Mouse (Mus musculus): Measurements from ENCODE around the gene Mettl3. TPM values are rescaled to one million over a fixed set of nuclear protein-coding genes. Genes with fewer than 3 reads are reported as not detected.
"Not testable (repeated sequence)": the region's sequence is repeated elsewhere in the genome, so short reads cannot be mapped to it uniquely, and the experiment has no call there.

Gene Mettl3
- total RNA-seq (2017) = 88.0 and 97.4 TPM in 2 replicates

GRCm38 (mm10) chr14:52304644-52305271 is at the start of gene Mettl3:
TSS of gene Mettl3 (minus strand) at chr14:52305128.
- peak; percentile 95 for ATAC-seq (ENCODE audit: extremely low read depth, insufficient number of reproducible peaks, low FRiP score, poor library complexity, severe bottlenecking)

GRCm38 (mm10) chr14:52339512-52339852 is 34.6 kb upstream of the Mettl3 start:
- ATAC-seq (ENCODE audit: extremely low read depth, insufficient number of reproducible peaks, low FRiP score, poor library complexity, severe bottlenecking) = no peak

DNA sequence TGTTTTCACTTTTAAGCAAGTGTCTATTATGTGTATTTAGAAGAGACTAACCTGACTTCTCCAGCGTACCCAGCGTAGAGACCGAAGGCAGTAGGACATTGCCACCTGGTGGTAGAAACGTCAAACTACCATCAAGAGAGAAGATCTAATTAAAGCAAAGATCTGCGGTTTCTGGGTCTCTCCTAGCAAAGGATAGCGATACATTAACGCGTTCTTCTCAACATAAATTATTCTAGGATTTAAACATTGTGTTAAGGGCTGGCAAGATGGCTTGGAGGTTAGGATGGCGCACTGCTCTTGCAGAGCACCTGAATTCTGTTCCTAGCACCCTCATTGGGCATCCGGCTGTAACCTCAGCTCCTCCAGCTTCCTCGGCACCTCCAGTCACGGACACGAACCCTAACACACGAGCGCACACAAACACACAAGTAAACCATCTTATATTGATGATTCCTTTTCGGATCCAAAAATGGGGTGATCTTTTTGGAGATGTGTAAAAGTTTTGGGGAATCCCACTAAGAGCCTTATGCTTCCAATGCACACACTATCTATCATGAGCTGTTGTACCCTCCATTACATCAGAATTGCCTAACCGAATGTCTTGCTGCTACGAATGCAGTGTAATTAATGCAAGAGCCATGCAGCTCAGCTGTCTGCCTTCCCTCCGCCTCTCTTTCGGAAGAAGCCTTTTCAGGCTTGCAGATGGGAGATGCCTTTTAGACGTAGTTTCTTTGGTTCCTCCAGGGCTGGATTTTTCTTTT is 34.0 kb upstream of the Mettl3 start:
- ATAC-seq (ENCODE audit: extremely low read depth, insufficient number of reproducible peaks, low FRiP score, poor library complexity, severe bottlenecking) = peak; percentile 86; the same call in 1 of the 2 replicates

- no peak for ATAC-seq (ENCODE audit: extremely low read depth, insufficient number of reproducible peaks, low FRiP score, poor library complexity, severe bottlenecking)
Measured at GRCm38 (mm10) chr14:52332171-52332570, 27.2 kb upstream of the Mettl3 start.

DNA sequence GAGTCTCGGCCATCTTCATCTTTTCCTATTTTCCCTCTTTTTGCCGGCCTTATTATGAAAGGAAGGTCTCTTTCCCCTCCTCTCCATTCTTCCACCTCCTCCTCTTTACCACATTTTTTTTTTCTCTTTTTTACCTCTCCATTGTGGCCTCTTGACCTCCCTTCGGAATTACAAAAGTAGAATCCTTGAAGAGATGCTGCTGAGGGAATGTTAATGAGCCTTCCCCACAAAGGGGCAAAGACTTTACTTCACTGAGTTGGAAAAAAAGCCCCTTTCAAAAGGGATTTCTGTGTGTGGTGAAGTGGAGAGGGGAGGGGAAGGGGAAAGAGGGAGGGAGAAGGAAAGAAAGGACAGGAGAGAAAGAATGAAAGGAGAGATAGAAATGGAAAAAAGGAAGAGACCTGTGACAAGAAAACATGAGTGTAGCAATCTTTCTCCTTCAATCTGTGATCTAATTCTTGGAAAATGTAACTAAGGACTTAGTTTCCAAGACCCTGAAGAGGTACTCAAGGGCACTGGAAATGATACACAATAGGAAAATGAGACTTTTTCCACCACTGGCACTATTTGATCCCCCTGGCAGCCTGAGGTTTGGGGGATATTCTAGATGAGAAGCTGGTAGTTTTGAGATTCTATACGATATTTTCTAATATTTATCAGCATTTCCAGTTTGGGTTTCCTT is 26.3 kb upstream of the Mettl3 start:
- no peak for ATAC-seq (ENCODE audit: extremely low read depth, insufficient number of reproducible peaks, low FRiP score, poor library complexity, severe bottlenecking)

DNA sequence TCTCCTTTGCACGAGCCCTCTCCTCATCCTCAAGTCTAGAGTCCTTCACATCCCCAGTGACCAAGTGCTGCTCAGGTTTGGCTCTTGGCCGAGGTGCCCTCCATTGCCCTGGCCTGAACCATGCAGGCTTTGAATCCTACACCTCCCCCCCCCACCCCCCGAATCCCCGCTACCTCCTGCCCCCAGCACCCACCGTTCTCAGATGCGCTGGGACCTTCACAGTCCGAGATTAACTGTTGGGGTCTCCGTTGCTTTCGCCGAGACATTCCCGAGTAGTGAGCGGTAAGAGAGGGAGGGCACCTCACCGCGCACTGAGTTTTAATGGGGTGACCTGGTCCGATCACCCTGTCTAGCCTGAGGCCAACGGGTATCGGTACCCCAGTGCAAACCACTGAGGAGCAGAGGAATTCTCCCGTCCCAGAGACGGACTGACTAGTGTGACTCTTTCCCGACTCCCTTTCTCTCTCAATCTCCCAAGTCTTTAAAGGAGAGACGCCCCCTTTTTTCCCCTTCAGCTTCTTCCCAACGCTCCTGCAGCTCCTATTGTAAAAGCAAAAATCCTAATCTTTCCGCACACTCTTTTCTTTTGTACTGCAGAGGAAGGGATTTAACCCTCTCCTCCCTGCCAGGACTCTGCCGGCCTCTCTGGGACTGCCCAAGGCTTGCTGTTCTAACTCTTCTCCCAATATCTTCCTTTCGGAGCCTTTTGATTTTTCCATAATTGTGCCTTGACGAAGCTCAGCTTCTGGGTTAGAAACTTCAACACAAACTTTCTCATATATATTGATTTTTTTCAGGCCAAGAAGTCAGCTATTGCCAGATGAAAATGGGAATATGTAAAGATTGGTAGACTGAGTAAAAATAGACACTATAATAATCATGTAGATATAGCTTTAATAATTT is 23.2 kb upstream of the Mettl3 start, which contains the start of gene Sall2:
Gene Sall2, minus strand, starts transcription at position 853 of the 903 bp plus-strand sequence.
- no peak for ATAC-seq (ENCODE audit: extremely low read depth, insufficient number of reproducible peaks, low FRiP score, poor library complexity, severe bottlenecking)

DNA sequence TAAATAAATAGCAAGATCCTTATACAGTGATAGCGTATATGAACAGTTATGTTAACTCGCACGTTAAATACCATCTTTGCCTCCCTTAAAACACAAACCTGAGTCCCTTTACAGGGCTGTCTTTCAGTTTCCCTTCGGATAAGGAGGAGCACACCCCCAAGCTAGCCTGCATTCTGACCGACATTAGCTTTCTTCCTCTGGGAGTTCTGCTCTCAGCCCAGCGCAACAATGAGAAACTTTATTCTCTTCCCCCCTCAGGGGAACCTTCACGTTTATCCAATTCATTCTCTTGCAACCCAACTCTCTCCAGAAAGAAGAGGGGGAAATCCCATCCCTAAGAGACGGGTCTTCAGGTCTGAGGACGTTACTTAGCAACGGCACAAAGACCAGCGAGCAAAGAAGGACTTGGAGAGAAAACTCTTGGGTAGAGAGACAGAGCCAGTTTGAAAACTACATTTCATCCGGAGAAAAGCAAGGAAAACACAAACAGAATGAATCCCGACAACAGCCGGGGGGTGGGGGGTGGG is 22.5 kb upstream of the Mettl3 start:
- no peak for ATAC-seq (ENCODE audit: extremely low read depth, insufficient number of reproducible peaks, low FRiP score, poor library complexity, severe bottlenecking)

DNA sequence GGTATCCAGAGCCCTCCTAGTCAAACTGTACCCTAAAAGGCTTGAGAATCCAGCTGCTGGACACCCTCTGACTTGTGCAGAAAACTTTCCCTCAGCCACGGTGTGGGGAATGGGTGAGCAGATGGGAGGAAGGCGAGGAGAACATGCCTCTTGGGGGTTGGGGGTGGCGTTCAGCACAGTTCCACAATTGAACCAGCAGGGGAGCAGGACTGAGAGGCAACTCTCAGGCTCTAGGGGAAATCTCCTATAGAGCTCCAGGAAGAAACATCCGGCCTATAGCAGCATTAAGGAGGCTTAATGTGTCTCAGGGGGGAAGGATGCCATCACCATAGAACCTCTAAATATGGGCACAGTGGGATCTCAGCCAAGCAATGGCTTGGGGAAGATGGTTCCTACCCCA is 21.0 kb upstream of the Mettl3 start:
- no peak for ATAC-seq (ENCODE audit: extremely low read depth, insufficient number of reproducible peaks, low FRiP score, poor library complexity, severe bottlenecking)

DNA sequence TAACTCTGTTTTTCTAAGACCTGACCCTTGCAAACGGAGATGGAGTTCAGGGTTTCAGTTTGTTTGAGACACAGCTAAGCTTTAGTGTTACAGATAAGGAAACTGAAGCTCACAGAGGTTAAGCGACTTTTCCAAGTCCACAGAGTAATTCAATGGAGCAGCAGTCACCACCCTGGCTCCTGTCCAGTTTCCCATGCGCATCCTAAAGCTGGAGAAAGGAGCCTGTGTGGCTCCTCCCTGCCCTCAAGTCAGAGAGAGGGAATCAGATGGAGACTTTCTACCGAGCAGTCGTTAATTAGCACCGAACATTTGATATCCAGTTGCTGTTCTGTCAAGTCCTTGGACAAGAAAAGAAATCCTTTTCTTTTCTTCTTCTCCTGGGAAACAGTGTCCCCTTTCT is 14.4 kb upstream of the Mettl3 start:
- no peak for ATAC-seq (ENCODE audit: extremely low read depth, insufficient number of reproducible peaks, low FRiP score, poor library complexity, severe bottlenecking)

DNA sequence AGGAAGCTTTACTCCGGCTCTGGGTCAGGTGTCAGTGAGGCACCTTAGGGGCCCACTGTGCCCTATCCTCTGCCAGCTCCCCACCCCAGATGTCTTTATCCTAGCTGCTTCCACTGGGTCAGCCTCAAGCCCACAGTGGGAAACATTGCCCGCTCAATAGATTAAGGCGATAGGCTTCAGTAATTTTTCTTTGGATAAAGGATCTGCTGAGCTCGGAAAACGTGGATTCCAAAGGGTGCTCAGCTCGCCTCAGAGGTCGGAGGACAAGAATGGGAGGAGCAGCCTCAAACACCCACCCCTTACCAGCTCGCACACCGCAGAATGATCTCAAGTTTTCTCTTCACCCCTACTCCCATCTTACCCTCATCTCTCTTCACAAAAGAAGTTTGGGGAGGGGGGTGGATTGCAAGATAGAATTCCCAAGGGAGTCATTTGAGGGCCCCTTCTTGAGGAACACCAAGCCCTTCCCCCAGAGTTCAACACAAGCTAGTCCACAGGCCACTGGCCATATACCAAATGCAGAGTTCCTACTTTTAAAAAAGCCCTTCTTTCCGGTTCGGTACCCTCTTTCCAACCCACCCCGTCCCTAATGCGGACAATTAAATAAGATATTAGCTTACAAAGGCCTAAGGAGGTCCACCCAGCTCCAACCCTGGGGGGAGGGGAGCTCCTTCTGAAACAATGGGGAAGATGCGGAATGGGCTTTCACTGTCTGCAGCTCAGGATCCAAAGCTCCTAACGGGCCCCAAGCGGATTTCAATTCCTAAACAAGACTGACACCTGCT is 11.7 kb upstream of the Mettl3 start:
- no peak for ATAC-seq (ENCODE audit: extremely low read depth, insufficient number of reproducible peaks, low FRiP score, poor library complexity, severe bottlenecking)

- ATAC-seq (ENCODE audit: extremely low read depth, insufficient number of reproducible peaks, low FRiP score, poor library complexity, severe bottlenecking) = peak; percentile 35
Measured at GRCm38 (mm10) chr14:52315792-52316440, 11.0 kb upstream of the Mettl3 start.

DNA sequence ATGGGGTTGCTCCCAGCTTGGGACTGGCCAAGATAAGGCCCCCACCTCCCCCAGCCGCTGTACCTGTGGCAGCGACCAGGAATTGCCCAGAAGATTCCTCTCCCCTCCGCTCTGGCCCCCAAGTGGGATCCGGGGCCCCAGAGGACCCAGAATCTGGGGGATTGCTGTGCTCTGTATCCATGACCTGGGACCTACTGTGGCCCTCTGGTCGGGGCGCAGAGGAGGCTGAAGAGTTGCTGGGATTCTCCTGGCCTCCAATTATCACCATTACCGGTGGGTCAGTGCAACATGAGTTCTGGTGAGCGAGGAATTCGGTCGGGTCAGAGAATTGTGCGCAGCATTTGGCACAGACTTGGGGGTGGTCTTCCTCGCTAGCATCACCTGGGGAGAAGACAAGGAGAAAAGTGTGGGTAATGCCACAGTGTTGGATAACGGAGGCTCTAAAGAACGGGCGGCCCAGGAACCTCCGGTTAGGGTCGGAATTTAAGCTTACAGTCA is 10.4 kb upstream of the Mettl3 start:
- no peak for ATAC-seq (ENCODE audit: extremely low read depth, insufficient number of reproducible peaks, low FRiP score, poor library complexity, severe bottlenecking)

DNA sequence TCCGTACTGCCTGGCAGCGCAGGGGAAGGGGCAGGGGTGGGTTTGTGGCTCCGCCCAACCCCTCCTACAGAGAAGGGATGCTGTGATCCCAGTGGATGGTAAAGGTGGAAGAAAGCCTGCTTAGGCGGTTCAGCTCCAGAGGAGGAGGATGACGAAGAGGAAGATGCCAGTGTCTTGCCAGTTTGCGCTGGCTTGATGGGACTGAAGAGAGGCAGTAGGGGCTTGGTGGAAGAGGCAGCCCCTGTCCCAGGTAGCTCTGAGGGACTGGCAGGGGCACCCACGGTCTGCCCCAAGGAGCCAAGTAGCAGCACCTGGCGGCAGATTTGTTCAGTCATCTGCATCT is 9.9 kb upstream of the Mettl3 start:
- no peak for ATAC-seq (ENCODE audit: extremely low read depth, insufficient number of reproducible peaks, low FRiP score, poor library complexity, severe bottlenecking)

DNA sequence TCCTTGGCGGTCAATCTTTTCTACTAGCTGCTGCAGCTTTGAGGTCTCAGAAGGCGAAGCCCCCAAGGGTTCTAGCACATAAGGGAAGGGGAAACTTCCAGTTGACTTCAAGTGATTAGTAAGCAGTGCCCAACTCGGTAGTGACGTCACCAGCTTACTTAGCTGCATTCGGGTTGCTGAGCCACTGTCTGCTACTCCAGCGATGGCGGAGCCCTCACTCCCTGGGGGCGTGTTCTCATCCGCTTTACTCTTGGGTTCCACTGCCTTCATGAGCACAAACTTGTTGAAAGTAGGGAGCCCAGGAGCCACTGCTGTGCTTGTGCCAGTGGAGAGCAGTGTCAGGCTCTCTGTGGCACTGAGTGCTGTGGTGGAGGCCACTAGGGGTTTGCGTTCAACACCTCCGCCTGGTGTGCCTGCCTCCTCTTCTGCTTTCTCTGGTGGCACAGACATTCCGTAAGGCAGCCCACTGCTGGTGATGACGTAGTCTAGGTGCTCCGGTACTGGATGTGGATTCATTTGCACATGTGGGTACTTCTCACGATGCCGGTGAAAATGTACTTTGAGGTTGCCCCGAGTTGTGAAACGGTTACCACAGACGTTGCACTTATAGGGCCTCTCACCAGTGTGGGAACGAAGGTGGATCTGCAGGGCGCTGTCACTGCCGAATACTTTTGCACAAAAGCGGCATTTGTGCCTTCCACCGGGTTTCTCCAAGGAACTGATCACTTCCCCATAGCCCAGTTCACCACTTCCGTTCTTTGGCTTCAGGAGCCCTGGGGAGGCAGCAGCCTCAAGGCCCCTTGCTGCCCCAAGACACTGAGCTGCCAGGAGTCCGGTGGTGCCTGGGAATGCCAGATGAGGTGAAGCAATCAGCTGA is 9.2 kb upstream of the Mettl3 start:
- ATAC-seq (ENCODE audit: extremely low read depth, insufficient number of reproducible peaks, low FRiP score, poor library complexity, severe bottlenecking) = peak; percentile 8; the same call in 1 of the 2 replicates

DNA sequence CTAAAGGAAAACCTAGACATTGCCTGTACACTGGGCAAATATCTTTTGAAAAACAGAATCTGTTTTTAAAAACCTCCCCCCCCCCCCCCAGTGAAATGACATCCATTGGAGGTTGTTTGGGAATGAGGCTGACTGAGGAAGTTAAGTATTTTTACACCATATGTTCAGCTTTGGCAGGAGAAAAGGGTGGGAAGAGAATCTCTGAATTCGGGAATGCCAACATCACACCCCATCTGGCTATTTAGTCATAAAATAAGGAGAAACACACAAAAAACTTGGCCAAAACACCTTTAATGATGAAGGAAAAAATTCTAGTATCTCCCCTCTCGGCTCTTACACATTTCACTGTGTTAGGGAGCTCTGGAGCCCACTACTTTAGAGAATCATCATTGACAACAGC is 6.0 kb upstream of the Mettl3 start:
- no peak for ATAC-seq (ENCODE audit: extremely low read depth, insufficient number of reproducible peaks, low FRiP score, poor library complexity, severe bottlenecking)

DNA sequence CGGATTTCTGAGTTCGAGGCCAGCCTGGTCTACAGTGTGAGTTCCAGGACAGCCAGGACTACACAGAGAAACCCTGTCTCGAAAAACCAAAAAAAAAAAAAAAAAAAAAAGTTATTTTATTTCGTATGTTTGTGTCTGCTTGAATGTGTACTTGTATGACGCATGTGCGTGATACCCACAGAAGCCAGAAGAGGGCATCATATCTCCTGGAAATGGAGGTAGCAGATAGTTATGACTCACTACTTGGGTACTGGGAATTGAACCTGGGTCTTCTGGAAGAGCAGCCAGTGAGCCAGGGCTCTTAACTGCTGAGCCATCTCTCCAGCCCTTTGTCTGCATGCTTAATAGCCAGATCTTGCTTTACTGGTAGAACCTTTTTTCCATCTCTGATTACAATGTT is 5.4 kb upstream of the Mettl3 start:
- ATAC-seq (ENCODE audit: extremely low read depth, insufficient number of reproducible peaks, low FRiP score, poor library complexity, severe bottlenecking) = not testable (repeated sequence)

- ATAC-seq (ENCODE audit: extremely low read depth, insufficient number of reproducible peaks, low FRiP score, poor library complexity, severe bottlenecking) = no peak
Measured at GRCm38 (mm10) chr14:52306100-52306499, 1.2 kb upstream of the Mettl3 start.

Data from neutrophil, adult 5-6 weeks (primary cell).